Mouse (Mus musculus) midbrain, embryonic 14.5 days (tissue): Measurements from ENCODE around the gene Stard13. TPM values are rescaled to one million over a fixed set of nuclear protein-coding genes. Genes with fewer than 3 reads are reported as not detected.

Source experiments
- polyA plus RNA-seq: library from polyadenylated mRNA; unstranded; fragments of >200 nt; fragmentation: Nextera tagmentation; extraction: Ambion mirVana; gene quantifications from 2 replicates; pipeline ENCODE4 v1.2.1, GENCODE M21; 2014

Gene Stard13
- polyA plus RNA-seq, 1 experiment from 2014 or later: 2.8 TPM

Other genes starting within 250 kb of the Stard13 start
- not detected in 2 replicates for gene Gm42906, start 194.3 kb upstream of the Stard13 start, polyA plus RNA-seq